Mouse (Mus musculus): ENCODE data around the gene Itpkb. TPM values are rescaled to one million over a fixed set of nuclear protein-coding genes. Genes with fewer than 3 reads are reported as not detected.

The Itpkb gene
- polyA plus RNA-seq, 1 experiment from 2014 or later: 3.7 TPM

- Histone ChIP-seq H3K27ac (replicated peaks) (no peak overlapping the region), H3K4me2 (peak overlapping the region; percentile 96), H3K9ac (peak overlapping the region; percentile 4; the same call in 1 of the 2 replicates), H3K27me3 (peaks cover 23% of the 10 kb centered on the region), H3K4me3 (peak overlapping the region; percentile 46; the same call in 1 of the 2 replicates), H3K4me1 (replicated peaks) (peaks cover 53% of the 10 kb centered on the region), H3K36me3 (no peaks in the 10 kb centered on the region), H3K9me3 (no peaks in the 10 kb centered on the region)
- 29% methylated on average over 6 of the region's 6 CpGs for WGBS
- ATAC-seq (ENCODE audit: low FRiP score, low read depth): no peak
Measured at GRCm38 (mm10) chr1:180333588-180333987, 3.3 kb downstream of the Itpkb start.

GRCm38 (mm10) chr1:180334541-180334940 is 4.3 kb downstream of the Itpkb start:
- Histone ChIP-seq H3K9me3 (no peaks in the 10 kb centered on the region), H3K4me2 (peak overlapping the region; percentile 96), H3K27ac (replicated peaks) (no peak overlapping the region), H3K4me1 (replicated peaks) (peaks cover 49% of the 10 kb centered on the region), H3K36me3 (no peaks in the 10 kb centered on the region), H3K9ac (no peak overlapping the region), H3K27me3 (peaks cover 21% of the 10 kb centered on the region), H3K4me3 (no peak overlapping the region)
- 85% methylated on average over 6 of the region's 6 CpGs for WGBS
- ATAC-seq (ENCODE audit: low FRiP score, low read depth): no peak

- Histone ChIP-seq H3K4me2 (peak overlapping the region; percentile 96), H3K4me3 (no peak overlapping the region), H3K9me3 (no peaks in the 10 kb centered on the region), H3K27me3 (peaks cover 18% of the 10 kb centered on the region), H3K9ac (no peak overlapping the region), H3K4me1 (replicated peaks) (peaks cover 40% of the 10 kb centered on the region), H3K27ac (replicated peaks) (no peak overlapping the region), H3K36me3 (no peaks in the 10 kb centered on the region)
- WGBS: 74% methylated on average over 12 of the region's 12 CpGs
- ATAC-seq (ENCODE audit: low FRiP score, low read depth): no peak
Measured at GRCm38 (mm10) chr1:180335513-180336375, 5.5 kb downstream of the Itpkb start.

- Histone ChIP-seq H3K4me2 (no peak overlapping the region), H3K36me3 (no peaks in the 10 kb centered on the region), H3K4me1 (replicated peaks) (peaks cover 15% of the 10 kb centered on the region), H3K27me3 (peaks cover 10% of the 10 kb centered on the region), H3K27ac (replicated peaks) (no peak overlapping the region), H3K9me3 (no peaks in the 10 kb centered on the region), H3K9ac (no peak overlapping the region), H3K4me3 (no peak overlapping the region)
- ATAC-seq (ENCODE audit: low FRiP score, low read depth): no peak
- 81% methylated on average over 8 of the region's 8 CpGs for WGBS
Measured at GRCm38 (mm10) chr1:180338358-180338757, 8.1 kb downstream of the Itpkb start.

- no peak for ATAC-seq (ENCODE audit: low FRiP score, low read depth)
Measured at GRCm38 (mm10) chr1:180339143-180339542, 8.9 kb downstream of the Itpkb start.

GRCm38 (mm10) chr1:180342944-180343343 is 12.7 kb downstream of the Itpkb start:
- Histone ChIP-seq H3K4me2 (no peak overlapping the region), H3K27me3 (no peaks in the 10 kb centered on the region), H3K9me3 (no peaks in the 10 kb centered on the region), H3K4me1 (replicated peaks) (peaks cover 16% of the 10 kb centered on the region), H3K9ac (no peak overlapping the region), H3K4me3 (no peak overlapping the region), H3K36me3 (no peaks in the 10 kb centered on the region), H3K27ac (replicated peaks) (no peak overlapping the region)
- no peak for ATAC-seq (ENCODE audit: low FRiP score, low read depth)
- WGBS: 83% methylated on average over 7 of the region's 7 CpGs

More at GRCm38 (mm10) chr1:180339143-180339542, 8.9 kb downstream of the Itpkb start:
- H3K27ac ChIP-seq (replicated peaks): no peak overlapping the region
- no peak overlapping the region for H3K4me2 ChIP-seq
- no peak overlapping the region for H3K4me3 ChIP-seq
- 90% methylated on average over 5 of the region's 5 CpGs for WGBS
- no peaks in the 10 kb centered on the region for H3K36me3 ChIP-seq
- H3K9ac ChIP-seq: no peak overlapping the region
- peaks cover 2% of the 10 kb centered on the region; the same call in 1 of the 2 replicates for H3K27me3 ChIP-seq
- peaks cover 15% of the 10 kb centered on the region for H3K4me1 ChIP-seq (replicated peaks)
- no peaks in the 10 kb centered on the region for H3K9me3 ChIP-seq

- H3K4me2 ChIP-seq: no peak overlapping the region
- H3K4me3 ChIP-seq: no peak overlapping the region
- H3K36me3 ChIP-seq: no peaks in the 10 kb centered on the region
- no peak overlapping the region for H3K9ac ChIP-seq
- no peaks in the 10 kb centered on the region for H3K9me3 ChIP-seq
- H3K27ac ChIP-seq (replicated peaks): no peak overlapping the region
- peaks cover 22% of the 10 kb centered on the region for H3K4me1 ChIP-seq (replicated peaks)
- no peak for ATAC-seq (ENCODE audit: low FRiP score, low read depth)
- 47% methylated on average over 8 of the region's 8 CpGs for WGBS
- no peaks in the 10 kb centered on the region for H3K27me3 ChIP-seq
Measured at GRCm38 (mm10) chr1:180343434-180344210, 13.3 kb downstream of the Itpkb start.

GRCm38 (mm10) chr1:180345098-180345497 is 14.8 kb downstream of the Itpkb start:
- no peaks in the 10 kb centered on the region for H3K27me3 ChIP-seq
- no peaks in the 10 kb centered on the region for H3K36me3 ChIP-seq
- no peak overlapping the region for H3K9ac ChIP-seq
- 88% methylated on average over 5 of the region's 5 CpGs for WGBS
- no peak overlapping the region for H3K27ac ChIP-seq (replicated peaks)
- no peak for ATAC-seq (ENCODE audit: low FRiP score, low read depth)
- no peaks in the 10 kb centered on the region for H3K9me3 ChIP-seq
- H3K4me1 ChIP-seq (replicated peaks): peaks cover 23% of the 10 kb centered on the region
- no peak overlapping the region for H3K4me3 ChIP-seq
- H3K4me2 ChIP-seq: no peak overlapping the region

GRCm38 (mm10) chr1:180347059-180347458 is 16.8 kb downstream of the Itpkb start:
- Histone ChIP-seq H3K4me2 (no peak overlapping the region), H3K9ac (no peak overlapping the region), H3K4me3 (no peak overlapping the region), H3K4me1 (replicated peaks) (peaks cover 29% of the 10 kb centered on the region), H3K36me3 (no peaks in the 10 kb centered on the region), H3K27ac (replicated peaks) (no peak overlapping the region), H3K9me3 (no peaks in the 10 kb centered on the region), H3K27me3 (no peaks in the 10 kb centered on the region)
- 78% methylated on average over 4 of the region's 4 CpGs for WGBS
- ATAC-seq (ENCODE audit: low FRiP score, low read depth): no peak

GRCm38 (mm10) chr1:180347907-180348306 is 17.6 kb downstream of the Itpkb start:
- WGBS: 60% methylated on average over 6 of the region's 6 CpGs
- Histone ChIP-seq H3K4me1 (replicated peaks) (peaks cover 29% of the 10 kb centered on the region), H3K4me2 (no peak overlapping the region), H3K4me3 (no peak overlapping the region), H3K9ac (no peak overlapping the region), H3K27ac (replicated peaks) (no peak overlapping the region), H3K27me3 (no peaks in the 10 kb centered on the region), H3K36me3 (no peaks in the 10 kb centered on the region), H3K9me3 (no peaks in the 10 kb centered on the region)
- ATAC-seq (ENCODE audit: low FRiP score, low read depth): no peak

GRCm38 (mm10) chr1:180349090-180349489 is 18.8 kb downstream of the Itpkb start:
- H3K27ac ChIP-seq (replicated peaks): no peak overlapping the region
- H3K9ac ChIP-seq: no peak overlapping the region
- no peaks in the 10 kb centered on the region for H3K9me3 ChIP-seq
- H3K4me1 ChIP-seq (replicated peaks): peaks cover 22% of the 10 kb centered on the region; the same call in 1 of the 2 replicates
- no peak for ATAC-seq (ENCODE audit: low FRiP score, low read depth)
- H3K4me2 ChIP-seq: no peak overlapping the region
- no peak overlapping the region for H3K4me3 ChIP-seq
- H3K27me3 ChIP-seq: no peaks in the 10 kb centered on the region
- H3K36me3 ChIP-seq: no peaks in the 10 kb centered on the region

- no peak for ATAC-seq (ENCODE audit: low FRiP score, low read depth)
- Histone ChIP-seq H3K36me3 (no peaks in the 10 kb centered on the region), H3K9me3 (no peaks in the 10 kb centered on the region), H3K9ac (no peak overlapping the region), H3K4me1 (replicated peaks) (peaks cover 19% of the 10 kb centered on the region; the same call in 1 of the 2 replicates), H3K27ac (replicated peaks) (no peak overlapping the region), H3K4me2 (no peak overlapping the region), H3K4me3 (no peak overlapping the region), H3K27me3 (no peaks in the 10 kb centered on the region)
- 48% methylated on average over 3 of the region's 3 CpGs for WGBS
Measured at GRCm38 (mm10) chr1:180352258-180352657, 22.0 kb downstream of the Itpkb start.
